Mouse (Mus musculus): ENCODE measurements around the gene Ubxn2a. TPM values are rescaled to one million over a fixed set of nuclear protein-coding genes. Genes with fewer than 3 reads are reported as not detected.

Ubxn2a gene
- total and polyA plus RNA-seq, 2 experiments from 2014 or later = 19.0 to 50.8 TPM

DNA sequence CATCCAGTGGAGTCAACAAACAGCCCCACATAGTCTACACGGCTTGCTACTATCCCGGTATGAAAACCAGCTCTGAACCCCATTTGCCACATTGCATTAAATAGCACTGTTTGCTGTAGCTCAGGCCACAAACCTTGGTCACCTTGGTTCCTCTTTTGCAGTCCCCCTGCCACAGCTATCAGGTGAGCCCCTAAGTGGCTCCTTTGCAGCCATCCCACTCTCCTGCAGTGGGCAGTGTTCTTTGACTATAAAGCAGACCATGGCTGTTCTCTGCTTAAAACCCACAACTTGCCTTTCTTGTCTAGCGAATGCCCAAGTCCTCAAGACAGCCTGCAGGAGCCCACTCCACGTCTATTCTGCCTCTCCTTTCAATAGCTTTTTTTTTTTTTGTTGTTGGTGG lies 35.2 kb downstream of the Ubxn2a start:
- 60% methylated on average over 4 of the region's 4 CpGs for WGBS
- no peaks in the 10 kb centered on the region for H3K36me3 ChIP-seq (ENCODE audit: insufficient read depth, low read length)
- no peaks in the 10 kb centered on the region for H3K27me3 ChIP-seq (ENCODE audit: insufficient read depth, low read length)
- ATAC-seq (no peak), DNase-seq (ENCODE audit: low spot score) (no peak)
- H3K4me1 ChIP-seq (ENCODE audit: insufficient read depth, low read length) = peaks cover 11% of the 10 kb centered on the region
- H3K27ac ChIP-seq = no peak overlapping the region
- H3K4me2 ChIP-seq (ENCODE audit: low read depth, low read length) = no peak overlapping the region
- H3K9ac ChIP-seq (replicated peaks; ENCODE audit: low read length) = no peak overlapping the region
- no peaks in the 10 kb centered on the region for H3K9me3 ChIP-seq (ENCODE audit: low read length)
- TF ChIP-seq CTCF (IDR thresholded peaks at IDR 0.05; ENCODE audit: low read depth) = peak; percentile 31
- no peak overlapping the region for H3K4me3 ChIP-seq (ENCODE audit: low read length)

- 92% methylated on average over 5 of the region's 5 CpGs for WGBS
These were observed 36.2 kb downstream of the Ubxn2a start for GRCm38 (mm10) chr12:4871260-4871659.

DNA sequence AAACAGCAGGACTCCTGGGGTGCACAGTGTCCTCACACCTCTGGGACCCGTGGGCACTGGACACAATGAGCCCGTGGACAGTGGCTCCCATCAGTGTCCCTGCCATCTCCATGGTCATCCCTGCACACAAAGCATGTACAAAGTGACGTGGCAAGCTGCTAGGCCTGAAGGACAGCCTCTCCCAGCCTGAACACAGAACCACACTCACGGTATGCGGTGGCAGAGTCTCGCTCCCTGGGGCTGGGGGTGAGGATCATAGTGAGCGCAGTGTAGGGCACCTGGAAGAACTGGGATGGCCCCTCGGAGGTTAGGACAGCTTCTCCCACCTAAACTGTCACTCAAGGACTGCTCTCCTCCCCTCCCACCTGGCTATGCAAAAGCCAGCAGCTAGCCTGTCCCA lies 38.6 kb downstream of the Ubxn2a start:
- no peak for TF ChIP-seq CTCF (IDR thresholded peaks at IDR 0.05; ENCODE audit: low read depth)
- WGBS = 82% methylated on average over 8 of the region's 8 CpGs
- DNase-seq (ENCODE audit: low spot score) (no peak), ATAC-seq (no peak)
- Histone ChIP-seq H3K27ac (no peak overlapping the region), H3K4me3 (ENCODE audit: low read length) (no peak overlapping the region), H3K9ac (replicated peaks; ENCODE audit: low read length) (no peak overlapping the region), H3K27me3 (ENCODE audit: insufficient read depth, low read length) (no peaks in the 10 kb centered on the region), H3K4me1 (ENCODE audit: insufficient read depth, low read length) (peaks cover 5% of the 10 kb centered on the region), H3K9me3 (ENCODE audit: low read length) (no peaks in the 10 kb centered on the region), H3K4me2 (ENCODE audit: low read depth, low read length) (no peak overlapping the region), H3K36me3 (ENCODE audit: insufficient read depth, low read length) (no peaks in the 10 kb centered on the region)

More at GRCm38 (mm10) chr12:4871260-4871659, 36.2 kb downstream of the Ubxn2a start:
- Histone ChIP-seq H3K9me3 (ENCODE audit: low read length) (no peaks in the 10 kb centered on the region), H3K4me2 (ENCODE audit: low read depth, low read length) (no peak overlapping the region), H3K4me1 (ENCODE audit: insufficient read depth, low read length) (peaks cover 11% of the 10 kb centered on the region), H3K9ac (replicated peaks; ENCODE audit: low read length) (no peak overlapping the region), H3K4me3 (ENCODE audit: low read length) (no peak overlapping the region), H3K27me3 (ENCODE audit: insufficient read depth, low read length) (no peaks in the 10 kb centered on the region), H3K27ac (no peak overlapping the region), H3K36me3 (ENCODE audit: insufficient read depth, low read length) (no peaks in the 10 kb centered on the region)
- no peak for DNase-seq (ENCODE audit: low spot score)
- ATAC-seq = no peak
- no peak for TF ChIP-seq CTCF (IDR thresholded peaks at IDR 0.05; ENCODE audit: low read depth)

GRCm38 (mm10) chr12:4864338-4864690 lies 43.2 kb downstream of the Ubxn2a start:
- Histone ChIP-seq H3K9me3 (ENCODE audit: low read length) (0 out of 2 replicates have a peak, but pooled peaks cover 3% of the 10 kb centered on the region), H3K27me3 (ENCODE audit: insufficient read depth, low read length) (no peaks in the 10 kb centered on the region), H3K4me1 (ENCODE audit: insufficient read depth, low read length) (no peaks in the 10 kb centered on the region), H3K9ac (replicated peaks; ENCODE audit: low read length) (no peak overlapping the region), H3K36me3 (ENCODE audit: insufficient read depth, low read length) (no peaks in the 10 kb centered on the region), H3K4me3 (ENCODE audit: low read length) (no peak overlapping the region), H3K27ac (no peak overlapping the region), H3K4me2 (ENCODE audit: low read depth, low read length) (no peak overlapping the region)
- ATAC-seq = no peak
- 73% methylated on average over 4 of the region's 4 CpGs for WGBS
- TF ChIP-seq CTCF (IDR thresholded peaks at IDR 0.05; ENCODE audit: low read depth) = no peak
- DNase-seq (ENCODE audit: low spot score) = no peak

GRCm38 (mm10) chr12:4863654-4864337 lies 43.7 kb downstream of the Ubxn2a start:
- no peak overlapping the region for H3K4me3 ChIP-seq (ENCODE audit: low read length)
- no peak overlapping the region for H3K9ac ChIP-seq (replicated peaks; ENCODE audit: low read length)
- 67% methylated on average over 4 of the region's 4 CpGs for WGBS

DNA sequence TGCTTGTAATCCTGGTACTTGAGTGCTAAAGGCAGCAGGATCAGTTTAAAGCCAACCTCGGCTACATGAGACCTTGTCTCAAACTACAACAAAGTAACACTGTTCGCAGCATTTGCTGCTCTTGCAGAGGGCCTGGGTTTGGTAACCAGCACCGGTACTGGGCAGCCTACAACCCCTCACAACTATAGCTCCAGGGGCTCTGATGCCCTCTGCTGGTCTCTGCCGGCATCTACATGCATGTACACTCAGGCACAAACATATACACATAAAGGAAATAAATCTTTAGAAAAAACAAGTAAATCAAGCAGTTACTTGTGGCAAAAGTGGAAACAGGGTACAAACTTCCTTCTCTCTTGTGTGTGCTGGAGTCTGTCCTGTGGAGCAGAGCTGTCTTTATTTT lies 44.8 kb downstream of the Ubxn2a start:
- H3K4me2 ChIP-seq (ENCODE audit: low read depth, low read length) = no peak overlapping the region
- ATAC-seq = no peak
- WGBS = 92% methylated on average over 4 of the region's 4 CpGs
- 0 out of 2 replicates have a peak, but pooled peaks cover 3% of the 10 kb centered on the region for H3K9me3 ChIP-seq (ENCODE audit: low read length)
- no peaks in the 10 kb centered on the region for H3K36me3 ChIP-seq (ENCODE audit: insufficient read depth, low read length)
- H3K27me3 ChIP-seq (ENCODE audit: insufficient read depth, low read length) = no peaks in the 10 kb centered on the region
- no peak overlapping the region for H3K9ac ChIP-seq (replicated peaks; ENCODE audit: low read length)
- no peak overlapping the region for H3K27ac ChIP-seq
- DNase-seq (ENCODE audit: low spot score) = no peak
- H3K4me3 ChIP-seq (ENCODE audit: low read length) = no peak overlapping the region
- peak; percentile 39 for TF ChIP-seq CTCF (IDR thresholded peaks at IDR 0.05; ENCODE audit: low read depth)
- no peaks in the 10 kb centered on the region for H3K4me1 ChIP-seq (ENCODE audit: insufficient read depth, low read length)

More at GRCm38 (mm10) chr12:4863654-4864337, 43.7 kb downstream of the Ubxn2a start:
- ATAC-seq = no peak
- Histone ChIP-seq H3K4me2 (ENCODE audit: low read depth, low read length) (no peak overlapping the region), H3K9me3 (ENCODE audit: low read length) (0 out of 2 replicates have a peak, but pooled peaks cover 3% of the 10 kb centered on the region), H3K36me3 (ENCODE audit: insufficient read depth, low read length) (no peaks in the 10 kb centered on the region), H3K4me1 (ENCODE audit: insufficient read depth, low read length) (no peaks in the 10 kb centered on the region), H3K27ac (no peak overlapping the region), H3K27me3 (ENCODE audit: insufficient read depth, low read length) (no peaks in the 10 kb centered on the region)
- peak; percentile 37 for DNase-seq (ENCODE audit: low spot score)
- no peak for TF ChIP-seq CTCF (IDR thresholded peaks at IDR 0.05; ENCODE audit: low read depth)

GRCm38 (mm10) chr12:4859241-4859914 lies 48.1 kb downstream of the Ubxn2a start:
- TF ChIP-seq CTCF (IDR thresholded peaks at IDR 0.05; ENCODE audit: low read depth) = no peak
- Histone ChIP-seq H3K4me3 (ENCODE audit: low read length) (no peak overlapping the region), H3K4me1 (ENCODE audit: insufficient read depth, low read length) (no peaks in the 10 kb centered on the region), H3K27me3 (ENCODE audit: insufficient read depth, low read length) (no peaks in the 10 kb centered on the region), H3K9ac (replicated peaks; ENCODE audit: low read length) (no peak overlapping the region), H3K27ac (no peak overlapping the region), H3K4me2 (ENCODE audit: low read depth, low read length) (no peak overlapping the region), H3K9me3 (ENCODE audit: low read length) (0 out of 2 replicates have a peak, but pooled peaks cover 3% of the 10 kb centered on the region), H3K36me3 (ENCODE audit: insufficient read depth, low read length) (0 out of 2 replicates have a peak, but pooled peaks cover 3% of the 10 kb centered on the region)
- ATAC-seq = peak; percentile 68
- DNase-seq (ENCODE audit: low spot score) = no peak
- 43% methylated on average over 11 of the region's 11 CpGs for WGBS
